Mouse (Mus musculus): Measurements from ENCODE around the gene Sertm1.

Sertm1 gene

DNA sequence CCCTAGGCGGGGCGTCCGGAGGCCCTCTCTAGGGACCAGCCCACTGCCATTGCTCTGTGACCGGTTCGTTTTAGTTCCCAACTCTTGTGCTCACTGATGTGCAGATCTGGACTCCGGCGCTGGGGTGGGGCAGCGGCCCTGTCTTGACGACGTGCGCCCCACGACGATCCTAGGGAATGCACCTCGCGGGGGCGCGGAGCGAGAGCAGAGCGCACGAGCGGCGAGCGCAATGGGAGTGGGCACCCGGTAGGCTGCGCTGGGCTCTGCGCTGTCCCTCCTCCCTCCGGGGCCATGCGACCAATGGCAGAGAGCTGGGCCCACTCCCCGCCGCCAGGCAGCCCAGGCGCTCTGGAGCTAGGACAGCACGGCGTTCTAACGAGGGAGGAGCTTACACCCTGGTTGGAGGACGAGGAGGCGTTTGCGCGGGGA is at the start of gene Sertm1:
Sertm1 (minus strand) TSS at position 245 of the 429 bp plus-strand sequence.
- DNase-seq (ENCODE audit: low read depth, low spot score), result peak; percentile 58

DNA sequence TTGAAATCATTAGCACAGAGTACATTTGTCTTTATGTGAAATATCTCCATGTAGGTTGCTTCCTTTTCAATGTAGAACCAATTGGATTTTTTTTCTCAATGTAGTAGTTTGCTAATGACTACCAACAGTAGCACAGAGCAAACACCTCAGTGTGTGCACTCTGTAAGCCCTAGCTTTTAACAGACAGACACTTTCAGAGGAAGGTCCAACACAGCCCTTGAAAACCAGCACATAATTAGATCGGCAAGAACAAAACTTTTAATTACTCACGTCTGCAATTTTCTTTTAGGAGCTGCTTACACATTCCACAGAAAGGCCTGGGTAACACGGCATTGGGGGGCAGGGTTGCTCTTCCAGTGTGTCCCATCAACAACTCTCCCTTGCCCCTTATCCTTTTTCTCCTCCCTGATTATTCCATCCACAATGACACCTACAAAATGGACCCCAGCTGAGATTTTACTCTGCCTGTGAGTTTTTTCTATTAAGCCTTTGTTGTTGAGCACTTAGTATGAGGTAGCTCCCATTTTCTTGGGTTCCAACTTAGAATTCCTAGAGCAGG is 49.3 kb upstream of the Sertm1 start:
- no peak for DNase-seq (ENCODE audit: low read depth, low spot score)

DNA sequence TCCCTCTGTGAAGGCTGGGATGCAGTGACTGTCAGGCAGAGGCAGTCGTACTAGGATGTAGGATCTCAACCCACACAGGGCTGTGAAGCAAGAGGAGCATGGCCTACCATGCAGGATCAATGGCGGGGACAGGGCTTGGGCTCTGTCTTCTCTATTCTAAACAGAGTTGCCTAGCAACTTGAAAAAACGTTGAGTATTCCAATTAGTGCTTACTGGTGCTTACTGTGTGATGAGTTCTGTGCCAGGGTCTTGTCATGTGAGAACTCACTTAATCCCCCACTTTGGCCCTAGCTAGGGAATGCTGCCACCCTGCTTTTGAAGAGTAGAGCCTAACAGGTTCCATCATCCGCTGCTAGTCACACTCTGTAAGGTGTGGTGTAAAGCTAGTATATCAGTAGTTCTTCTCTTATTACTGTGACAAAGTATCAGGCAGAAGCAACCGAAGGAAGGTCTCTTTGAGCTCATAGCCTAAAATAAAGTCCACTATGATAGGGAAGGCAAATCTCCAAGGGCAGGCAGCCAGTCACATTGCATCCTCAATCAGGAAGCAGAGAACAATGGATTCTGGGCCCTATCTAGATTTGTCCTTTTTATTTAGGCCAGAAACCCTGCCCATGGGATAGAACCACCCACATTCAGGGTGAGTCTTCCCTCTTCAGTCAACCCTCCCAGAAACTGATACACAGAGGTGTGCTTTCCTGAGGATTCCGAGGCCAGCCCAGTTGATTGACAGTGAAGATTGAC is 27.6 kb upstream of the Sertm1 start:
- no peak for DNase-seq (ENCODE audit: low read depth, low spot score)

DNA sequence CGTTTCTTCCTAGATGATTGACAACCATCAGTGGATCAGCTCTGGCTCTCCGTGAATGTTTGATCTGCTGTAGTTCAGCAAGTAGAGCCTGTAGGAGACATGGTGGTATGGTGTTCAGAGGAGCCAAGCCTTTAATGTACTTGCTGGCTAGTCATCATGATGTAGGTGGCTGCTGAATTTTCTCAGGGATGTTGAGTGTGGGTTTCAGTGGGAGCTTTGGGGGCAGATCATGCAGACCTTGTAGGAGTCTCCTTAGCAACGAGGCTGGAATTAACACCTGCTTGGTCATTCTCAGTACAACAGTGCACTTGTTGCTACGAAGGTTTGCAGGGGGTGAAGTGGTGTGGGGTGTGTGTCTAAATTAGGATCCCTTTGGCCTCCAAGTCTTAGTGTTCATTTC is 18.8 kb upstream of the Sertm1 start:
- no peak for DNase-seq (ENCODE audit: low read depth, low spot score)

DNA sequence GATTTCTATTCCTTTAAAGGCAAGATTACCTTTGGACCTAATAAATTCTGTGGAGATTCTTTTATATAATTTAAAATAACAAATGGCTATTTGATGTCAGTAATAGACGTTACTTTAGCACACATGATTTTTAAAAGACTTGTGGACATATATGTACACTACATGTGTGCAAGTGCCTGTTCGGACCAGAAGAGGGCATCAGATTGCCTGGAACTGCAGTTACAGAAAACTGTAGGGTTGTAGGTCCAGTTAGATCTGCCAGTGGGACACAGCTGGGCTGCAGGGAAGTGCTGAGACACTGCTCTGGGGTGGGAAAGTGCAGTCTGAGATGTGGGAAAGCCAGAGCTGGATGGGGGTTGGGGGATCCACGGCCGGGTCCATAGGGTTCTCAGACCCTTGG is 16.9 kb upstream of the Sertm1 start:
- no peak for DNase-seq (ENCODE audit: low read depth, low spot score)

DNA sequence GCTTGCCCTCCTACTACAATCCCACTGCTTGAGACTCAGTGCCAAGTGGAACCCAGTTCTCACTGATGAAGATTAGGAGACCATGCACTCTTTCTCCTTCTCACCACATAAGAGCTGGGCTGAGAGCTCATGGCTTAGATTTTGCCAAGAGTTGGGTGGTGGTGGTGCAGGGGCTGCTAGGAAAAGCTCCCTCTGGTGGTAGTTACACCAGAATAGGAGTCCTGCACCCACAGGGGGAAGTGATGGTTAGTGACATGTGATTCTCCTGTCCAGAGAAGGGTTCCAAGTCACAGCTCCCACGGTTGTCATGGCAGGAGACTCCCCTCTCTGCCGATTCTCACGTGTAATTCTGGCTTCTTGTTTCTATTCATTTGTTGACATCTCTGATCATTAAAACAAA is 4.7 kb upstream of the Sertm1 start:
- no peak for DNase-seq (ENCODE audit: low read depth, low spot score)

DNA sequence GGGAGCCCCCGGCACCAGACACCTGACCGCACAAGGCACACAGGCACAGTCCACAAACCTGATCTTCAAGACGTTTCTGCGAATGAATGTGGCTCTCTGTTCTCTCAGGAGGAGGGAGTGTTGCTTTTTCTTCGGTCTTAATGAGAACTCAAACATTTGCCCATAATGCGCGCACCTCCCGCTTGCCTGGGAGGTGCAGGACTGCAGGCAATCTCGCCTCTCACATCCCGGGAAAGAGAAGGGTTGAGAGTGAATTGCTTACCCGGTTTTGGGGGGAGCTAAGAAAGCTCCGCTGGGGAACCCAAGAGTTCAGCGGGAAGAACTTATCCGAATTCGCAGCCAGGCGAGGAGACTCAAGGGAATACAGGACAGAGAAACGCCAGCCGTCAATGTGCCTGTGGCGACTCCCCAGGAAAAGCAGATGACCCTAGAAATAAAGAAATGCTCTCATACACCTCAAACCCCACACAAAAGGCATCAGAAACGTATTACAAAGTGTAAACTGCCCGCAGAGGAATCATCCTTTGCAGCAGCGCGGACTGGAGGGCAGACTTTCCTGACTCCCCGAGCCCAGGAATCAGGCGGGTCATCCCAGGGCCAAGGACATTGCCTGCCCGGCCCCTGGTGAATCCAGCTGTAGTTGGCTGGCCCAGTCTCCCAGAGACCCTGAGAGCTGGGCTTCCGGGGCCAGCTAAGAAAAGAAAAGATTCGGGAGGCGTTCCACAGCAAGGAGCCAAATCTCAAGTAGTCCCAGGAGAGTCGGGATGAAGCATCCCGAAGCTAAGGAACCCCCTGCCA is 643 bp downstream of the Sertm1 start:
- DNase-seq (ENCODE audit: low read depth, low spot score), result no peak

DNA sequence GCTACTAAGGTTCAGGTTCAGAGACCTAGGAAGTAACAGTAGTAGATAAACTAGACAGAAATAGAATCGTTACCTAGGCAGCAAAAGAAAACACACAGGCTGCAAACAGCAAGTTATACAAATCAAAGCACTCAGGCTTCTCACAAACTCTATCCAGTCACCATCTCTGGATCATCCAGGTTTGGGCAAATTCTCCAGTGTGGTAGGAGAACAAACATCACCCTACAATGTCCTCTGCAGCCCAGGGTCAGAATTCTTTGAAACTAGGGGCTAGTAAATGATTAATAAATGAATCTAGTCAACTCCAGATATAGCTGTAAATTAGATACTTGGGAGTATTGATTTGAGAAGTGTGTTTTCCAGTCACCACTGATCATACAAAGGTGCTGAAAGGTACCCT is 6.8 kb downstream of the Sertm1 start:
- no peak for DNase-seq (ENCODE audit: low read depth, low spot score)

DNA sequence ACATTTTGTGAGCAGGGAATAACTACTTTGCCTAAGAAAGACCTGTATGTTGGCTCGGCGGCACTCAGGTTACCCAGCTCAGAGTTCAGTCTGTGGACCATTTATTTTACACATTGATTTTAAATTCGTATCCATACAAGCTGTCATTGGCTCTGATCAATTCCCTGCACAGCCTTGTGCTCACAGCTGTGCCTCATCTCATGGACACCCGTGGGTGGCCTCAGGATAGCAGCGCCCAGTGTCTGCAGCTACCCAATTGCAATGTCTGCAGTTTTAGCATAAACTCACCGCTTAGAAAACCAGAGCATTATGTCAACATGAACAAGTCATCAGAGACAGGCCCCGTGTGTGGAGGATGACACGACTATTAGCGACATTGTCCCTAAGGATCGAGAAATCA is 17.7 kb downstream of the Sertm1 start:
- DNase-seq (ENCODE audit: low read depth, low spot score), result no peak

DNA sequence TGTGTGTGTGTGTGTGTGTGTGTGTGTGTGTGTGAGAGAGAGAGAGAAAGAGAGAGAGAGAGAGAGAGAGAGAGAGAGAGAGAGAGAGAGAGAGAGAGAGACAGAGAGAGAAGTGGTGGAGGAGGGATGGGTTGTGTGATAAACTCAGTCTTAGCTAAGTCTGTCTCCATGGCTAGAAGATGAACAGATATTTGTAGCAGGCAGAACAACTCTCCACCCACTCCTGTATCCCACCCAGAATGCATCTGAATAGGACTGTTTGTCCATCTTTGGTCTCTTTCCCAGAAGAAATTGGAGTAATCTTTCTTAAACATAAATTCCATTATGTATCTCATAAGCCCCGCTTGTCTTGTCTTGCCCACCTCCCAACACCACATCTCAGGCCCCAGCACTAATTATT is 20.8 kb downstream of the Sertm1 start:
- DNase-seq (ENCODE audit: low read depth, low spot score), result no peak

DNA sequence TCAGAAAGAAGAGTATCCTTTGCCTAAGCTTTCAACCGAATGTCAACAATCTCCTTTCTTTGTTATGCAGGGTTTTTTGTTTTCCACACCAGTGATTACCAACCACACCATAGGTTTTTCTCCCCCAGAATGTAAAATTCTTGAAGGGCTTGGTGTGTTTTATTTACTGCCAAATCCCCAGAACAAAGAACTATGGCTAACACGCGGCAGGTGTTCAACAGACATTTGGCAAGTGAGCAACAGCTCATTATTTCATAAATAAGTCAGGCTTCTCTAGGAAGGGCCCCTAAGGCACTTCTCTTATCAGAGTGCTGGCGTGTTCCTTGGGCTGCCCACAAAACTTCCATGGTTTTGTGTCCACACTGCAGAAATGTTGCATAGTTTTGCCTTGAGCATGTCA is 23.5 kb downstream of the Sertm1 start:
- no peak for DNase-seq (ENCODE audit: low read depth, low spot score)

DNA sequence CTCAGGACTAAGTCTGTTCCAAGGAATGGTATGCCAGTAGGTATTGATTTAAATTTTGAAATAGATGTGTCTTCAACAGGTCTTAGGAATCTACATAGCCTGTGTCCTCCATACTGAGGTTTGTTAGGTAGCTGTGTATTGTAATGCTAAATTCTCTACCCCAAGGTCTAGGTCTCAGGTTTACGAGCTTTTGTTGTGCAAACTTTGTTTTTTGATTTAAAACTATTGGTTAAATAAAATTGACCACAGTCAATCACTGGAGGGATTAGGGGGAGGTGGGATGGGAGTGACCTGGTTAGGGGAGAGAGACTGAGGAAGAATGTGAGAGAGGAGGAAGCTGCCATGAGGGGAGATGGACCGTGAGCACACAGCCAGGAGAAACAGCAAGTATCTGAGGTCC is 29.2 kb downstream of the Sertm1 start:
- DNase-seq (ENCODE audit: low read depth, low spot score), result no peak

Data from brain, embryonic 18.5 days (tissue).